Mouse (Mus musculus) embryonic fibroblast, embryonic 13.5 days (primary cell): Measurements from ENCODE around the gene Endou.

Source experiments
- CTCF ChIP-seq: IDR thresholded peaks from 2 replicates; pipeline ENCODE4 v1.5.1; 2011; ENCODE audit warnings: mild to moderate bottlenecking, control low read depth, low read length, moderate library complexity, borderline replicate concordance; ENCODE audit not compliant: insufficient read depth
- POLR2A ChIP-seq: IDR thresholded peaks from 2 replicates; pipeline ENCODE4 v1.6.1; 2011; ENCODE audit warnings: low read depth, mild to moderate bottlenecking, control low read depth, low read length, moderate library complexity

DNA sequence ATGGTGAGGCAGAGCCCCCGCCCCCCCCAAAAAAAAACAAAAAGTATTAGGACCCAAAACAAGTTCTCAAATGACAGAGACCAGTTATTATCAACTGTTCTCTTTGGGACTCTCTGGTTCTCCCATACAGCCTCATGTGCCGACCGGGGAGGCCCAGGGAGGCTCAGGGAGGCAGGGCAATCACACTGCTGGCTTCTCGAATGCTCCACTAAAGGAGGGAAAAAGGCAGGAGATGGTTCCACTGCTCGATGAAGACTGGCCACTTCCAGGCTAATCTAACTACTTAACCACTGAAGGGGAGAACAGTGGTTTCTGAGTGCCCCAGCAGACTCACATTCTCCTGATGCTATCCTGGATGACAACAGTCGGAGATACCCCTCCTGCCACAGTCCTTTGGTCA is 18.6 kb downstream of the Endou start:
- TF ChIP-seq CTCF (no peak), POLR2A (no peak)
